8 mouse cellular contexts compared by ENCODE assay signal in the genomic region with DNA sequence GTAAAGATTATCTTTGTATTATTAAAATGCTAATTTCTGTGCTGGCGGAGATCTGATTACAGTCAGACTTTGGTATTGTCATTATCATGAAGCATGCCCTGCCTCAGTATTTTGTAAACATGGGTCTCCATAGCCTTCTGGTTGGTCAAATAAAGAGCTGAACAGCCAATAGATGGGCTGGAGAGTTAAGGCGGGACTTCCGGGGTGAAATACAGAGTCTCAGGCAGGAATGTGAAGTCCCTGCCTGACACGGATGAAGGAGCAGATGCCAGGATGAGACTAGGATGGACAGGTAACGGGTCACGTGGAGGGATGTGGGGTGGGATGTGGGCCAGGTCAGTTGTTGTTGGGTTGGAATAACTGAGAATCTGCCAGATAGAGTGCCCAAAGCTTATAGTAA. TPM values are rescaled to one million over a fixed set of nuclear protein-coding genes. Genes with fewer than 3 reads are reported as not detected.
DNase-seq lines count a peak whose midpoint lies in the region; ATAC-seq and TF ChIP-seq lines count a peak whose summit lies in the region.

A gene (plus strand): TSS at position 211 of the 400 bp plus-strand sequence.

- no peak within 1 kb of the TSS for H3K27ac ChIP-seq in kidney, embryonic 15.5 days
- no peak within 1 kb of the TSS for H3K27ac ChIP-seq in forebrain, postnatal 0 days (ENCODE audit: low read depth, low read length)
- no peak within 1 kb of the TSS for H3K27ac ChIP-seq in hindbrain, embryonic 14.5 days
- no peak within 1 kb of the TSS for H3K27ac ChIP-seq in liver, embryonic 15.5 days (replicated peaks)

- WGBS in kidney, embryonic 15.5 days: 84% methylated on average over 6 of the region's 6 CpGs
- 77% methylated on average over 6 of the region's 6 CpGs for WGBS in forebrain, postnatal 0 days
- WGBS in hindbrain, embryonic 14.5 days: 77% methylated on average over 6 of the region's 6 CpGs
- WGBS in liver, embryonic 15.5 days (ENCODE audit: insufficient replicate concordance): 72% methylated on average over 6 of the region's 6 CpGs

- H3K4me1 ChIP-seq in kidney, embryonic 15.5 days: peaks cover 21% of the 10 kb centered on the region
- H3K4me1 ChIP-seq in forebrain, postnatal 0 days (ENCODE audit: insufficient read depth): 0 out of 2 replicates have a peak, but pooled peaks cover 9% of the 10 kb centered on the region
- H3K4me1 ChIP-seq in hindbrain, embryonic 14.5 days (replicated peaks; ENCODE audit: control insufficient read depth, insufficient read depth, low read length): peaks cover 14% of the 10 kb centered on the region
- peaks cover 29% of the 10 kb centered on the region for H3K4me1 ChIP-seq in liver, embryonic 15.5 days (replicated peaks)

- H3K9ac ChIP-seq in kidney, embryonic 15.5 days: no peak within 1 kb of the TSS
- H3K9ac ChIP-seq in forebrain, postnatal 0 days: no peak within 1 kb of the TSS
- H3K9ac ChIP-seq in hindbrain, embryonic 14.5 days: no peak within 1 kb of the TSS
- no peak within 1 kb of the TSS for H3K9ac ChIP-seq in liver, embryonic 15.5 days

- ATAC-seq in kidney, embryonic 15.5 days (replicated peaks; ENCODE audit: low FRiP score): no peak
- ATAC-seq in forebrain, postnatal 0 days: no peak
- no peak for ATAC-seq in hindbrain, embryonic 14.5 days (ENCODE audit: low FRiP score)
- ATAC-seq in liver, embryonic 15.5 days (ENCODE audit: insufficient read depth): no peak

- no peak for DNase-seq in kidney, postnatal 4 days
- no peak for DNase-seq in adrenal gland, adult 18-20 months (ENCODE audit: low spot score in 2 of 2)
- no peak for DNase-seq in forebrain, postnatal 0 days
- no peak for DNase-seq in hindbrain, embryonic 14.5 days (ENCODE audit: low spot score)
- no peak for DNase-seq in embryo, embryonic 11 days
- DNase-seq in yolk sac, embryonic 10.5 days (ENCODE audit: low spot score): no peak

- no peaks in the 10 kb centered on the region for H3K27me3 ChIP-seq in kidney, embryonic 15.5 days
- no peaks in the 10 kb centered on the region for H3K27me3 ChIP-seq in forebrain, postnatal 0 days (ENCODE audit: insufficient read depth, low read length)
- no peaks in the 10 kb centered on the region for H3K27me3 ChIP-seq in hindbrain, embryonic 14.5 days (ENCODE audit: control insufficient read depth, insufficient read depth, low read length)
- no peaks in the 10 kb centered on the region for H3K27me3 ChIP-seq in liver, embryonic 15.5 days

- H3K4me2 ChIP-seq in kidney, embryonic 15.5 days: no peak within 1 kb of the TSS
- H3K4me2 ChIP-seq in forebrain, postnatal 0 days (ENCODE audit: low read depth): no peak within 1 kb of the TSS
- H3K4me2 ChIP-seq in hindbrain, embryonic 14.5 days (replicated peaks): no peak within 1 kb of the TSS
- no peak within 1 kb of the TSS for H3K4me2 ChIP-seq in liver, embryonic 15.5 days

- H3K36me3 ChIP-seq in kidney, embryonic 15.5 days: peaks cover 29% of the 10 kb centered on the region
- H3K36me3 ChIP-seq in forebrain, postnatal 0 days (ENCODE audit: insufficient read depth): peaks cover 23% of the 10 kb centered on the region
- peaks cover 36% of the 10 kb centered on the region for H3K36me3 ChIP-seq in hindbrain, embryonic 14.5 days (replicated peaks; ENCODE audit: control insufficient read depth, insufficient read depth)
- H3K36me3 ChIP-seq in liver, embryonic 15.5 days (replicated peaks): peaks cover 18% of the 10 kb centered on the region; the same call in 1 of the 2 replicates

- no peaks in the 10 kb centered on the region for H3K9me3 ChIP-seq in kidney, embryonic 15.5 days (replicated peaks)
- H3K9me3 ChIP-seq in forebrain, postnatal 0 days (ENCODE audit: low read length): no peaks in the 10 kb centered on the region
- no peaks in the 10 kb centered on the region for H3K9me3 ChIP-seq in hindbrain, embryonic 14.5 days (ENCODE audit: control insufficient read depth, low read length)
- no peaks in the 10 kb centered on the region for H3K9me3 ChIP-seq in liver, embryonic 15.5 days (replicated peaks)

- H3K4me3 ChIP-seq in kidney, embryonic 15.5 days (replicated peaks): no peak within 1 kb of the TSS
- no peak within 1 kb of the TSS for H3K4me3 ChIP-seq in forebrain, postnatal 0 days (ENCODE audit: low read depth, low read length)
- H3K4me3 ChIP-seq in hindbrain, embryonic 14.5 days (replicated peaks; ENCODE audit: low read length): no peak within 1 kb of the TSS
- no peak within 1 kb of the TSS for H3K4me3 ChIP-seq in liver, embryonic 15.5 days (replicated peaks)

- TF ChIP-seq CTCF in forebrain, postnatal 0 days (IDR thresholded peaks at IDR 0.05; ENCODE audit: low read depth): no peak

RNA-seq across cellular contexts. Expression of the gene that starts here (rescaled TPM):
- 86.5 and 88.1 TPM in 2 replicates for polyA plus RNA-seq in kidney, embryonic 15.5 days (2015; fragmentation: Nextera tagmentation; extraction: Ambion mirVana)
- total RNA-seq in adrenal gland, adult 18-20 months (2021): 10 to 100 TPM; 82.7 to 85.3 TPM
- 46.0 and 50.6 TPM in 2 replicates for total RNA-seq in forebrain, postnatal 0 days (2014; rRNA removed)
- 72.6 and 72.7 TPM in 2 replicates for polyA plus RNA-seq in forebrain, postnatal 0 days (2015; fragmentation: Nextera tagmentation; extraction: Ambion mirVana)
- 89.3 and 91.7 TPM in 2 replicates for polyA plus RNA-seq in hindbrain, embryonic 14.5 days (2014; fragmentation: Nextera tagmentation; extraction: Ambion mirVana)
- polyA plus RNA-seq in liver, embryonic 15.5 days (2015; fragmentation: Nextera tagmentation; extraction: Ambion mirVana): 57.2 and 59.9 TPM in 2 replicates
